Mouse (Mus musculus) kidney, postnatal 0 days (tissue): Measurements from ENCODE around the gene Ntf3. TPM values are rescaled to one million over a fixed set of nuclear protein-coding genes. Genes with fewer than 3 reads are reported as not detected.

Experiments used
- ATAC-seq: fragments of 200-750 bp; cut with Nextera tagmentation; replicated peaks from 2 replicates; pipeline ENCODE4 v1.8.0; 2017; ENCODE audit warnings: low read depth, moderate number of reproducible peaks, moderate TSS enrichment, moderate library complexity; ENCODE audit not compliant: low FRiP score
- DNase-seq: peaks from one replicate; pipeline ENCODE4 v3.0.0-alpha.2; 2016; ENCODE audit warnings: low spot score
- H3K27ac ChIP-seq: fragments of 300-500 bp; sonication (generic); 2 replicates; pipeline ENCODE4 v1.5.1; 2014; ENCODE audit warnings: mild to moderate bottlenecking
- H3K27me3 ChIP-seq: fragments of 300-500 bp; sonication (generic); 2 replicates; pipeline ENCODE4 v1.6.1; 2014; ENCODE audit warnings: low read length, mixed read lengths; ENCODE audit not compliant: insufficient read depth
- H3K36me3 ChIP-seq: fragments of 300-500 bp; sonication (generic); 2 replicates; pipeline ENCODE4 v1.6.1; 2014; ENCODE audit warnings: low read length, mixed read lengths; ENCODE audit not compliant: insufficient read depth
- H3K4me1 ChIP-seq: fragments of 300-500 bp; sonication (generic); replicated peaks from 2 replicates; pipeline ENCODE4 v1.6.1; 2014; ENCODE audit warnings: antibody characterized with exemption, low read length, mixed read lengths; ENCODE audit not compliant: insufficient read depth
- H3K4me2 ChIP-seq: fragments of 300-500 bp; sonication (generic); 2 replicates; pipeline ENCODE4 v1.6.1; 2014; ENCODE audit warnings: mild to moderate bottlenecking, low read length, moderate library complexity, mixed read lengths
- H3K4me3 ChIP-seq: fragments of 300-500 bp; sonication (generic); replicated peaks from 2 replicates; pipeline ENCODE4 v1.5.1; 2014; ENCODE audit warnings: low read depth, low read length
- H3K9ac ChIP-seq: fragments of 300-500 bp; sonication (generic); 2 replicates; pipeline ENCODE4 v1.6.1; 2014; ENCODE audit warnings: low read depth, low read length
- H3K9me3 ChIP-seq: fragments of 300-500 bp; sonication (generic); replicated peaks from 2 replicates; pipeline ENCODE4 v1.6.1; 2016; ENCODE audit warnings: low read length, inconsistent platforms, mixed read lengths
- CTCF ChIP-seq: IDR thresholded peaks from 2 replicates; pipeline ENCODE4 v1.5.1; 2016; ENCODE audit warnings: antibody characterized with exemption, low read depth, mild to moderate bottlenecking, moderate library complexity
- WGBS: fragments of 180-500 bp; shearing (Covaris S2); extraction: QIAGEN DNeasy Blood & Tissue Kit; methylation state at CpG from one replicate; pipeline ENCODE4 v1.1.7; 2014; 5-methylcytosine and 5-hydroxymethylcytosine counted together
- polyA plus RNA-seq: library from polyadenylated mRNA; unstranded; fragments of >200 nt; fragmentation: Nextera tagmentation; extraction: Ambion mirVana; gene quantifications from 2 replicates; pipeline ENCODE4 v1.2.1, GENCODE M21; 2015

The Ntf3 gene
- polyA plus RNA-seq, result 14.6 TPM in 2 replicates

DNA sequence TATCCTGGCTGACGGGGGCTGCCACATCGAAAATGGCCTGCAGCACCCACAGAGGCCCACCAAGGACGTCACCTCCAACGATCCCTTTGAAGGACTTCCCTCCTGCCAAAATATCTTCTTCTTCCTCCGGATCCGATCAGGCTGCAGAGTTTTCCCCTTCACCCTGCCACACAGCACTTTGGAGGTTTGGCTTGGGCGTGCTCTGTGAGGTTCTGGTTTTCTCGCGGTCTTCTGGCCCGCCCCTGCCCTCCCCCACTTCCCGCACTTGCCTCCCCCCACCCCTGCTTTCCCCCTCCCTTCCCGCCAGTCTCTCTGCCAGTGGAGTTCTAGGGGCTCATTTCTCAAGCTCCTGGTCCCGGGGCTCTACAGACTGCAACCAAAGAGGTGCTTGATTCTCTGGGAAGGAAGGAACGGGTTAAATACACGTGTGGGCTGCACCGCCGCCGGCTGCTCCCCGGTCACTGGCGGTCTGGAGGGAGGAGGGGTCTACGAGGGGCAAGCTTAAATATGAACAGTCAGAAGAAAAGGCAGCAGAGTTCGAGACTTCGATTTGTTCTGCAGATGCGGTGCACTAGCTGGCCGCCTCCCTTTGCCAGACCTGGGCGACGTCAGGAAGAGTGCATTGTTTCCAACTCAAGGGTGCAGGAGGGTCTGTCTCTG lies at the start of gene Ntf3:
Ntf3 (minus strand) TSS at position 363 of the 660 bp plus-strand sequence.
- H3K4me3 ChIP-seq, result peak within 1 kb of the TSS; percentile 33
- H3K9ac ChIP-seq, result peak within 1 kb of the TSS; percentile 23; the same call in 1 of the 2 replicates
- TF ChIP-seq CTCF, result no peak
- no peaks in the 10 kb centered on the region for H3K27me3 ChIP-seq
- H3K27ac ChIP-seq, result no peak within 1 kb of the TSS
- H3K36me3 ChIP-seq, result no peaks in the 10 kb centered on the region
- 0 out of 2 replicates have a peak, but pooled peaks cover 18% of the 10 kb centered on the region for H3K4me1 ChIP-seq
- DNase-seq, result peak; percentile 67
- ATAC-seq, result no peak
- no peaks in the 10 kb centered on the region for H3K9me3 ChIP-seq
- peak within 1 kb of the TSS; percentile 89 for H3K4me2 ChIP-seq
- under 1% methylated on average over 27 of the region's 27 CpGs for WGBS

DNA sequence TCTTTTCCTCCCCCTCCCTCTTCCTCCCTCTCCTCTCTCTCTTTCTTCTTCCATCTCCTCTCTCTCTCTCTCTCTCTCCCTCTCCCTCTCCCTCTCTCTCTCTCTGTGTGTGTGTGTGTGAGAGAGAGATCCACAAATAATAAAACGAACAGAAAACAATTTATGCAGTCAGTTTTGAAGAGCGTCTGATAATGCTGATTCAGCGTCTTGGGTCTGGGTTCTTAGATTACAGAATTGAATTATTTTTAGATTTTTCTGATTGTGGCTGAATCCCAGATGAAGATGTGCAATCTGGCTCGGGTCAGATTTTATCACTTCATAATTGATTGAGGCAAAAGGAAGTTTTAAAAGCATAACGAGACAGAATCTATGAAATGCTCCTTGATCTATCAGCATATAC lies 46.6 kb upstream of the Ntf3 start:
- ATAC-seq (no peak), DNase-seq (no peak)
- TF ChIP-seq CTCF, result no peak
- Histone ChIP-seq H3K9me3 (no peaks in the 10 kb centered on the region), H3K27ac (no peak overlapping the region), H3K4me2 (no peak overlapping the region), H3K27me3 (no peaks in the 10 kb centered on the region), H3K36me3 (no peaks in the 10 kb centered on the region), H3K4me3 (no peak overlapping the region), H3K9ac (no peak overlapping the region), H3K4me1 (no peaks in the 10 kb centered on the region)
- 74% methylated on average over 5 of the region's 5 CpGs for WGBS

DNA sequence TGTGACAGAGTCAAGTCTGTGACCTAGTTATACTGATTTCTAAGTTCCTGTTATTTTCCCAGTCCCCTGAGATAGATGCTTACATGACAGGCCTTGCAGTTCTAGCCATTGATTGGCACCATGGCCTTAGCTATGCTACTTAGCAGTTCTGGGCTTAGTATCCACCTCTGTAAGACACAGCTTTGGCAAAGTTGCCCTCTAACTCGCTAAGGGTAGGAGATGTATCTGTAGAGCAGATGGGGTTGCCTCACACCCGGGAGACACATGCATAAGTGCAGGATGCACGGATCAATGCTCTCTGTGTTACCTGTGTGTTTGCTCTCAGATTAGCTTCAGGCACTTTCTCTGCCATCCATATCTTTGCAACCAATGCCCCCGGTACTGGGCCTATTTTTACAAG lies 36.7 kb upstream of the Ntf3 start:
- 49% methylated on average over 4 of the region's 4 CpGs for WGBS
- no peaks in the 10 kb centered on the region for H3K9me3 ChIP-seq
- no peak for ATAC-seq
- TF ChIP-seq CTCF, result no peak
- H3K36me3 ChIP-seq, result no peaks in the 10 kb centered on the region
- H3K4me1 ChIP-seq, result peaks cover 4% of the 10 kb centered on the region; the same call in 1 of the 2 replicates
- H3K9ac ChIP-seq, result no peak overlapping the region
- H3K27me3 ChIP-seq, result 0 out of 2 replicates have a peak, but pooled peaks cover 3% of the 10 kb centered on the region
- no peak overlapping the region for H3K27ac ChIP-seq
- DNase-seq, result no peak
- H3K4me2 ChIP-seq, result no peak overlapping the region
- H3K4me3 ChIP-seq, result no peak overlapping the region

DNA sequence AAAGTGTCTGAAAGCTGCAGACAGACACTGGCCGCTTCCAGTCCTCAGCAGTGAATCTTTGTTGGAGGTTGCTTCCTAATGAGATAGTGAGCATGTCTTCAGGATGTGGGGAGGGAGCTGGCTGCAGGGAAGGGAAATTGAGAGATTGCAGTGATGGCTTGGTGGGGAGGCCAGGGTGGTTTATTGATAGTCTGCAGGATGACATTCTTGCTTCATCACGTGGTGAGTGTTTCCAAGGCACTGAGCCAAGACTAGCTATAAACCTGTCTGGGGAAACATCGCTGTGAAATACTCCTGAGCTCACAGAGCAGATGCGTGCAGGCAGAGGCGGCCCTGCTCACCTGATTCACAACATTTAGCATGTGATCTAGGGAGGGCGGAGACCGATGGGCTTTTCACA lies 36.2 kb upstream of the Ntf3 start:
- ATAC-seq, result peak; percentile 69
- no peaks in the 10 kb centered on the region for H3K36me3 ChIP-seq
- peak; percentile 73 for DNase-seq
- H3K4me3 ChIP-seq, result no peak overlapping the region
- no peak overlapping the region for H3K4me2 ChIP-seq
- peaks cover 4% of the 10 kb centered on the region; the same call in 1 of the 2 replicates for H3K4me1 ChIP-seq
- H3K27me3 ChIP-seq, result 0 out of 2 replicates have a peak, but pooled peaks cover 3% of the 10 kb centered on the region
- TF ChIP-seq CTCF, result no peak
- 17% methylated on average over 7 of the region's 7 CpGs for WGBS
- no peak overlapping the region for H3K27ac ChIP-seq
- no peak overlapping the region for H3K9ac ChIP-seq
- H3K9me3 ChIP-seq, result no peaks in the 10 kb centered on the region

DNA sequence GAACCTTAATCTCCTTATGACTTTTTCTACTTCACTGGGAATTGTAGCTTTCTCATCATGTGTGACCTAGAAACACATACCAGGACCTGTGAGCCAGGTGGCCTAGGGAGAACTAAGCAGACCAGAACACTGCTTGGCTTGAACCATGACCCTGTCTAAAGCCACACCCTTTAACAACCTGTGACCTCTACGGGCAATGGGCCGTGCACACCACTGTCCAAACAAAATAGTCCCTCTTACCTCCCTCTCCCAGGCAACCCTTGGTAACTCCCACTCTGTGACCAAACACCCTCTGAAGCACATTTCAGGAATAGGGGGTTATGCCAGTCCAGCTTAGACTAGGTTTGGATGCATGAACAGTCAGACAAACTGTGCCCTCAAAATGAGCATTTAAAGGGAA lies 35.0 kb upstream of the Ntf3 start:
- DNase-seq, result peak; percentile 51
- 46% methylated on average over 2 of the region's 2 CpGs for WGBS
- Histone ChIP-seq H3K9me3 (no peaks in the 10 kb centered on the region), H3K27me3 (0 out of 2 replicates have a peak, but pooled peaks cover 3% of the 10 kb centered on the region), H3K4me2 (no peak overlapping the region), H3K4me3 (no peak overlapping the region), H3K36me3 (no peaks in the 10 kb centered on the region), H3K9ac (no peak overlapping the region), H3K27ac (no peak overlapping the region), H3K4me1 (peaks cover 4% of the 10 kb centered on the region; the same call in 1 of the 2 replicates)
- ATAC-seq, result peak; percentile 88
- no peak for TF ChIP-seq CTCF

DNA sequence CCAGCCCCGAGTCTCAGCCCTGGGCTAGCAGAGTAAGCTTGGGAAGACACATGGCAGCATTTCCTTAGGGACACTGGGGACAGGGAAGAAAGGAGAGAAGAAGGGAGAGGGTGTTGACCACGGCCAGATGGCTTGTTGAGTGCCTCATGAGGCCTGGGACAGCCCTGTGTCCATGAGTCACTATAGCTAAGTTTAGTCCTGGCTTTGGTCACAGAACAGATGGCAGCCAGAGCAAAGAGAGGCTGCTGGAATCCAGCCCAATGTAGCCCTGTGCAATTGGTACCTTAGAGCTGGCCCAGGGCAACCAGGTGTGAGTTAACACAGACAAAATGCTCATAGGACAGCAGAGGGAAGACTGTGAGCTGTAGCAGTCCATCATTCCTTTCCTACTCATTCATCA lies 33.2 kb upstream of the Ntf3 start:
- no peak overlapping the region for H3K4me2 ChIP-seq
- no peaks in the 10 kb centered on the region for H3K36me3 ChIP-seq
- ATAC-seq (no peak), DNase-seq (no peak)
- H3K9me3 ChIP-seq, result no peaks in the 10 kb centered on the region
- H3K27ac ChIP-seq, result no peak overlapping the region
- peaks cover 4% of the 10 kb centered on the region; the same call in 1 of the 2 replicates for H3K4me1 ChIP-seq
- H3K4me3 ChIP-seq, result no peak overlapping the region
- 0 out of 2 replicates have a peak, but pooled peaks cover 3% of the 10 kb centered on the region for H3K27me3 ChIP-seq
- no peak for TF ChIP-seq CTCF
- H3K9ac ChIP-seq, result no peak overlapping the region
- WGBS, result 85% methylated on average over 2 of the region's 2 CpGs
